Mouse (Mus musculus) megakaryocyte, embryonic 14.5 days (primary cell): ENCODE results near the gene Tulp4.

Experiments
- FLI1 ChIP-seq: IDR thresholded peaks from 2 replicates; pipeline ENCODE4 v1.6.1; 2012; ENCODE audit warnings: low read length, inconsistent platforms, mixed read lengths
- GATA1 ChIP-seq: IDR thresholded peaks from 3 replicates; pipeline ENCODE4 v1.6.1; 2012; ENCODE audit warnings: mixed read lengths, low read length, inconsistent platforms, borderline replicate concordance

- TF ChIP-seq GATA1: no peak
- TF ChIP-seq FLI1: no peak
Measured at GRCm38 (mm10) chr17:6215640-6216039, 109.4 kb downstream of the Tulp4 start.
